Mouse (Mus musculus): ENCODE data around the gene Ufl1. TPM values are rescaled to one million over a fixed set of nuclear protein-coding genes. Genes with fewer than 3 reads are reported as not detected.

Gene Ufl1
- total RNA-seq, 1 experiment, result 17.4 TPM

DNA sequence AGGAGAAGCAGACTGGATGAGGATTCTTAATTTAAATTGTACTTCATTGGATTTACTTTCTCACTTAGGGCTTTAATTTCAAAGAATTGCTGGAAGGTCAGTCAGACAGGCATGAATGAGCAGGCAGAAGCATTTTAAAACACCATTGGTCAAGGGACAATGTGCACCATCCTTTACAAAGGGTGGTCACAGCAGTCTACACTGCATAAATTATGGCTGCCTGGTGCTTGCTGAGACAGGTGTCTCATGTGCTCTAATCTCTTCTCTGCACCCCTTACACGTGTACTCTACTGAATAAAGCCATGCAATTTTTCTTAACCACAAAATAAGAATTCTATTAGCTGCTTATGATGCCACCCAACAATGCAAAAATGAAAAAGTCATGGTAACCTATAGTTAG, 54.1 kb downstream of the Ufl1 start:
- Histone ChIP-seq H3K27ac (ENCODE audit: insufficient read depth, low read depth, low read length, poor library complexity, severe bottlenecking) (no peak overlapping the region), H3K36me3 (ENCODE audit: control insufficient read depth, insufficient read depth, low read length, poor library complexity, severe bottlenecking) (no peaks in the 10 kb centered on the region), H3K4me1 (ENCODE audit: control insufficient read depth in 2 of 2, insufficient read depth in 2 of 2, low read length in 2 of 2, poor library complexity in 1 of 2) (no peaks in the 10 kb centered on the region), H3K9ac (ENCODE audit: insufficient read depth, low read depth, low read length, poor library complexity, severe bottlenecking) (no peak overlapping the region), H3K9me3 (ENCODE audit: control insufficient read depth, insufficient read depth, low read depth, low read length) (no peaks in the 10 kb centered on the region), H3K4me3 (ENCODE audit: insufficient read depth in 1 of 2, low read depth in 1 of 2, low read length in 2 of 2, poor library complexity in 1 of 2, severe bottlenecking in 1 of 2) (no peak overlapping the region)
- no peak for TF ChIP-seq MAFK (IDR thresholded peaks at IDR 0.05; ENCODE audit: insufficient read depth, low read depth, low read length)
- no peak for TF ChIP-seq ZNF384 (IDR thresholded peaks at IDR 0.05; ENCODE audit: low read depth, low read length)
- TF ChIP-seq CHD2 (IDR thresholded peaks at IDR 0.05; ENCODE audit: low read depth, low read length), result no peak
- TF ChIP-seq ZC3H11A (IDR thresholded peaks at IDR 0.05; ENCODE audit: borderline replicate concordance, low read depth, low read length), result no peak
- TF ChIP-seq HCFC1 (IDR thresholded peaks at IDR 0.05; ENCODE audit: borderline replicate concordance, insufficient read depth, low read length), result no peak
- in situ Hi-C loops (cut with MboI; ENCODE audit: low sequenced_read_pairs in 2 of 2, unreplicated experiment in 2 of 2), result no loop called here
- no peak for DNase-seq (ENCODE audit: low read depth, low spot score)

GRCm38 (mm10) chr4:25221927-25222326, 59.7 kb downstream of the Ufl1 start:
- Histone ChIP-seq H3K36me3 (ENCODE audit: control insufficient read depth, insufficient read depth, low read length, poor library complexity, severe bottlenecking) (no peaks in the 10 kb centered on the region), H3K9ac (ENCODE audit: insufficient read depth, low read depth, low read length, poor library complexity, severe bottlenecking) (no peak overlapping the region), H3K4me3 (ENCODE audit: insufficient read depth in 1 of 2, low read depth in 1 of 2, low read length in 2 of 2, poor library complexity in 1 of 2, severe bottlenecking in 1 of 2) (no peak overlapping the region), H3K27ac (ENCODE audit: insufficient read depth, low read depth, low read length, poor library complexity, severe bottlenecking) (no peak overlapping the region), H3K4me1 (ENCODE audit: control insufficient read depth in 2 of 2, insufficient read depth in 2 of 2, low read length in 2 of 2, poor library complexity in 1 of 2) (no peaks in the 10 kb centered on the region), H3K9me3 (ENCODE audit: control insufficient read depth, insufficient read depth, low read depth, low read length) (no peaks in the 10 kb centered on the region)
- TF ChIP-seq HCFC1 (IDR thresholded peaks at IDR 0.05; ENCODE audit: borderline replicate concordance, insufficient read depth, low read length), result no peak
- no peak for TF ChIP-seq ZNF384 (IDR thresholded peaks at IDR 0.05; ENCODE audit: low read depth, low read length)
- TF ChIP-seq MAFK (IDR thresholded peaks at IDR 0.05; ENCODE audit: insufficient read depth, low read depth, low read length), result no peak
- TF ChIP-seq CHD2 (IDR thresholded peaks at IDR 0.05; ENCODE audit: low read depth, low read length), result no peak
- no peak for TF ChIP-seq ZC3H11A (IDR thresholded peaks at IDR 0.05; ENCODE audit: borderline replicate concordance, low read depth, low read length)
- DNase-seq (ENCODE audit: low read depth, low spot score), result no peak
- in situ Hi-C loops (cut with MboI; ENCODE audit: low sequenced_read_pairs in 2 of 2, unreplicated experiment in 2 of 2), result no loop called here

DNA sequence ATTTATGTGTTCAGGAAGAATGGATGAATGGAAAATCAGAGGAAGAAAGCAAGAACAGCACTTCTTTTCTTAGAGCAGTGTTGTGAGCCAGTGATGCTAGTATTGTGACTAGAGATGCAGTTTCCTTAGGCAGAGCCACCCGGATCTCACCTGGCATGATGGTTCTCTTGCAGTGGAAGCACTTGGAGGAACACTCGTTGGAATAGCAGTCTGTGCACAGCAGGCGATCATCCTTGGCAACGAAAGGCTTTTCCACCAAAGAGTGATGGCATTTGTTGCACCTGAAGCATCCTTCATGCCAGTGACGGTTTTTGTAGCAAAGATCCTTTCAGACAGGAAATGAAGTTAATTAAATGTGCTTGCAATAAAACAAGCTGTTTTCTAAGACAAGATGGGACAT, 68.2 kb downstream of the Ufl1 start:
- Histone ChIP-seq H3K36me3 (ENCODE audit: control insufficient read depth, insufficient read depth, low read length, poor library complexity, severe bottlenecking) (no peaks in the 10 kb centered on the region), H3K4me1 (ENCODE audit: control insufficient read depth in 2 of 2, insufficient read depth in 2 of 2, low read length in 2 of 2, poor library complexity in 1 of 2) (no peaks in the 10 kb centered on the region), H3K9me3 (ENCODE audit: control insufficient read depth, insufficient read depth, low read depth, low read length) (no peaks in the 10 kb centered on the region), H3K27ac (ENCODE audit: insufficient read depth, low read depth, low read length, poor library complexity, severe bottlenecking) (no peak overlapping the region), H3K9ac (ENCODE audit: insufficient read depth, low read depth, low read length, poor library complexity, severe bottlenecking) (no peak overlapping the region), H3K4me3 (ENCODE audit: insufficient read depth in 1 of 2, low read depth in 1 of 2, low read length in 2 of 2, poor library complexity in 1 of 2, severe bottlenecking in 1 of 2) (no peak overlapping the region)
- in situ Hi-C loops (cut with MboI; ENCODE audit: low sequenced_read_pairs in 2 of 2, unreplicated experiment in 2 of 2), result no loop called here
- DNase-seq (ENCODE audit: low read depth, low spot score), result no peak
- TF ChIP-seq CHD2 (IDR thresholded peaks at IDR 0.05; ENCODE audit: low read depth, low read length), result no peak
- no peak for TF ChIP-seq ZNF384 (IDR thresholded peaks at IDR 0.05; ENCODE audit: low read depth, low read length)
- TF ChIP-seq MAFK (IDR thresholded peaks at IDR 0.05; ENCODE audit: insufficient read depth, low read depth, low read length), result no peak
- TF ChIP-seq ZC3H11A (IDR thresholded peaks at IDR 0.05; ENCODE audit: borderline replicate concordance, low read depth, low read length), result no peak
- no peak for TF ChIP-seq HCFC1 (IDR thresholded peaks at IDR 0.05; ENCODE audit: borderline replicate concordance, insufficient read depth, low read length)

DNA sequence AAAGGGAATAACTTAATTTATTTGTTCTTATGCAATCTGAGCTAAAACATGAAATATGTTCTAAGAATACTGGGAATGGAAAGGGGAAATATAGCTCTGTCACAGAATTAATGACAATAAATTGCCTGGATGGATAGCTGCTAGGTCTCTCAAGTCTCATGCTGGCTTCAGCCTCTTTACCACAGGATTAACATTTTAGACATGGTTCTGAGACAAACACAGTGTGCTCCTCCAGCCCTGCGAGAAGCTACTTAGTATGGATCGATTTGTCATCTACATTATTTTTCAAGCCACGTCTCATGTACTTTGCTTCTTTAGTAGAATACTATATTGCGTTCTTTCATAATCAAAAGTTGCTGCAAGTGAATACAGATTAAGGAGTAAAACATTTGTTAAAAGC, 75.5 kb downstream of the Ufl1 start:
- in situ Hi-C loops (cut with MboI; ENCODE audit: low sequenced_read_pairs in 2 of 2, unreplicated experiment in 2 of 2), result no loop called here
- TF ChIP-seq CHD2 (IDR thresholded peaks at IDR 0.05; ENCODE audit: low read depth, low read length) (no peak), HCFC1 (IDR thresholded peaks at IDR 0.05; ENCODE audit: borderline replicate concordance, insufficient read depth, low read length) (no peak), ZC3H11A (IDR thresholded peaks at IDR 0.05; ENCODE audit: borderline replicate concordance, low read depth, low read length) (no peak), MAFK (IDR thresholded peaks at IDR 0.05; ENCODE audit: insufficient read depth, low read depth, low read length) (no peak), ZNF384 (IDR thresholded peaks at IDR 0.05; ENCODE audit: low read depth, low read length) (no peak)
- DNase-seq (ENCODE audit: low read depth, low spot score), result no peak
- H3K4me1 ChIP-seq (ENCODE audit: control insufficient read depth in 2 of 2, insufficient read depth in 2 of 2, low read length in 2 of 2, poor library complexity in 1 of 2), result no peaks in the 10 kb centered on the region
- H3K9me3 ChIP-seq (ENCODE audit: control insufficient read depth, insufficient read depth, low read depth, low read length), result no peaks in the 10 kb centered on the region
- no peak overlapping the region for H3K9ac ChIP-seq (ENCODE audit: insufficient read depth, low read depth, low read length, poor library complexity, severe bottlenecking)
- no peak overlapping the region for H3K4me3 ChIP-seq (ENCODE audit: insufficient read depth in 1 of 2, low read depth in 1 of 2, low read length in 2 of 2, poor library complexity in 1 of 2, severe bottlenecking in 1 of 2)
- H3K27ac ChIP-seq (ENCODE audit: insufficient read depth, low read depth, low read length, poor library complexity, severe bottlenecking), result no peak overlapping the region
- H3K36me3 ChIP-seq (ENCODE audit: control insufficient read depth, insufficient read depth, low read length, poor library complexity, severe bottlenecking), result no peaks in the 10 kb centered on the region

Other genes starting within 250 kb of the Ufl1 start
- gene Fhl5, start 38.9 kb downstream of the Ufl1 start, total RNA-seq (2012; rRNA removed), result not detected in 2 replicates

Measured in ES-E14 (cell line).